8 mouse cellular contexts compared by ENCODE assay signal in genomic region chr6:108659726-108660205, GRCm38 (mm10). TPM values are rescaled to one million over a fixed set of nuclear protein-coding genes. Genes with fewer than 3 reads are reported as not detected.
A peak's percentile ranks its signal among the peaks of the same experiment; 100 is the strongest.
DNase-seq lines count a peak whose midpoint lies in the region; ATAC-seq and TF ChIP-seq lines count a peak whose summit lies in the region.

No protein-coding gene starts in this region.

- no peaks in the 10 kb centered on the region for H3K9me3 ChIP-seq in hindbrain, embryonic 15.5 days
- no peaks in the 10 kb centered on the region for H3K9me3 ChIP-seq in midbrain, embryonic 10.5 days (replicated peaks)

- 0 out of 2 replicates have a peak, but pooled peaks cover 3% of the 10 kb centered on the region for H3K27me3 ChIP-seq in hindbrain, embryonic 15.5 days
- H3K27me3 ChIP-seq in midbrain, embryonic 10.5 days (ENCODE audit: low read depth, poor library complexity, severe bottlenecking): peaks cover 69% of the 10 kb centered on the region
- H3K27me3 ChIP-seq in small intestine, adult 2 months (ENCODE audit: control insufficient read depth, insufficient read depth, low read length): no peaks in the 10 kb centered on the region

- H3K9ac ChIP-seq in hindbrain, embryonic 15.5 days: peak overlapping the region; percentile 59

- ATAC-seq in hindbrain, embryonic 15.5 days (ENCODE audit: low FRiP score, low read depth): peak; percentile 83

- H3K4me1 ChIP-seq in cortical plate, adult 2 months (ENCODE audit: control insufficient read depth, insufficient read depth, low read length): peaks cover 3% of the 10 kb centered on the region; the same call in 1 of the 2 replicates
- peaks cover 30% of the 10 kb centered on the region for H3K4me1 ChIP-seq in hindbrain, embryonic 15.5 days (replicated peaks)
- peaks cover 36% of the 10 kb centered on the region for H3K4me1 ChIP-seq in midbrain, embryonic 10.5 days
- peaks cover 8% of the 10 kb centered on the region for H3K4me1 ChIP-seq in small intestine, adult 2 months (ENCODE audit: control insufficient read depth, insufficient read depth, insufficient read length, low read length)

- intact Hi-C loops in left cerebral cortex, postnatal 36 days (cut with DNase I): loop anchor here (1.0 to 5.0 kb wide), 6 partner anchors 49 to 233 kb away; no protein-coding TSS in a partner anchor

- under 1% methylated on average over 28 of the region's 35 CpGs for WGBS in hindbrain, embryonic 15.5 days
- 2% methylated on average over 12 of the region's 35 CpGs for WGBS in midbrain, embryonic 10.5 days
- 1% methylated on average over 18 of the region's 35 CpGs for WGBS in small intestine, adult 2 months

- no peak for TF ChIP-seq CTCF in cortical plate, adult 2 months (IDR thresholded peaks at IDR 0.05; ENCODE audit: extremely low read depth, insufficient read depth, low read length)
- TF ChIP-seq CTCF in small intestine, adult 2 months (IDR thresholded peaks at IDR 0.05; ENCODE audit: extremely low read depth, insufficient read length, insufficient replicate concordance, low read depth, low read length): no peak

- TF ChIP-seq POLR2A in cortical plate, adult 2 months (IDR thresholded peaks at IDR 0.05; ENCODE audit: extremely low read depth, insufficient read depth, low read length): no peak
- no peak; the same call in 1 of the 2 replicates for TF ChIP-seq POLR2A in small intestine, adult 2 months (IDR thresholded peaks at IDR 0.05; ENCODE audit: low read depth, low read length)

- H3K36me3 ChIP-seq in hindbrain, embryonic 15.5 days: no peaks in the 10 kb centered on the region
- H3K36me3 ChIP-seq in midbrain, embryonic 10.5 days: peaks cover 4% of the 10 kb centered on the region; the same call in 1 of the 2 replicates
- H3K36me3 ChIP-seq in small intestine, adult 2 months (ENCODE audit: control insufficient read depth, insufficient read depth, low read length): peaks cover 18% of the 10 kb centered on the region

- H3K4me2 ChIP-seq in hindbrain, embryonic 15.5 days: peak overlapping the region; percentile 98

- H3K27ac ChIP-seq in cortical plate, adult 2 months (ENCODE audit: insufficient read depth, low read length): peak overlapping the region; percentile 90; the same call in 1 of the 2 replicates
- peak overlapping the region; percentile 93 for H3K27ac ChIP-seq in hindbrain, embryonic 15.5 days (replicated peaks)
- peak overlapping the region; percentile 91 for H3K27ac ChIP-seq in midbrain, embryonic 10.5 days (replicated peaks)
- H3K27ac ChIP-seq in small intestine, adult 2 months (ENCODE audit: insufficient read depth, low read depth, low read length): peak overlapping the region; percentile 99

- H3K4me3 ChIP-seq in cortical plate, adult 2 months (ENCODE audit: insufficient read depth, low read length): peak overlapping the region; percentile 91
- H3K4me3 ChIP-seq in hindbrain, embryonic 15.5 days: peak overlapping the region; percentile 50
- H3K4me3 ChIP-seq in midbrain, embryonic 10.5 days: peak overlapping the region; percentile 70
- peak overlapping the region; percentile 73 for H3K4me3 ChIP-seq in small intestine, adult 2 months (ENCODE audit: low read depth, low read length)

- DNase-seq in adrenal gland, postnatal 25 days: peak; percentile 94
- DNase-seq in gastrocnemius, adult 8-10 months (ENCODE audit: low spot score in 2 of 2): peak; percentile 88 to 93
- peak; percentile 90 to 91 for DNase-seq in left cerebral cortex, postnatal 36 days (ENCODE audit: low spot score in 2 of 2)
- DNase-seq in midbrain, embryonic 10.5 days (ENCODE audit: low spot score): peak; percentile 76
- DNase-seq in natural killer cell, adult 2 months (ENCODE audit: low spot score in 2 of 2): no peak

RNA-seq across cellular contexts. Expression of gene Bhlhe40, which starts 0.7 kb away (rescaled TPM):
- total RNA-seq in adrenal gland, postnatal 25 days (2021): 191 and 201 TPM in 2 replicates
- polyA plus RNA-seq in cortical plate, adult 2 months (2012; rRNA removed): 52.8 and 56.4 TPM in 2 replicates
- 100 to 1,000 TPM in 3 of 4 experiments, 10 to 100 TPM in 1; 89.5 to 168 (median 130) TPM for total RNA-seq in gastrocnemius, adult 8-10 months (2022)
- 6.1 and 6.5 TPM in 2 replicates for polyA plus RNA-seq in hindbrain, embryonic 15.5 days (2015; fragmentation: Nextera tagmentation; extraction: Ambion mirVana)
- total RNA-seq in left cerebral cortex, postnatal 36 days (2021): 100 to 1,000 TPM in 1 of 2 experiments, 10 to 100 TPM in 1; 94.0 to 104 TPM
- 1.8 and 1.9 TPM in 2 replicates for polyA plus RNA-seq in midbrain, embryonic 10.5 days (2016; fragmentation: Nextera tagmentation; extraction: Ambion mirVana)
- 10.7 and 22.2 TPM in 2 replicates for polyA plus RNA-seq in small intestine, adult 2 months (2012; rRNA removed)

Comparison
In these comparisons a context has a peak if more than half of its experiments do, and no peak if none do; other contexts are left out.
1. DNase-seq: peak in adrenal gland, postnatal 25 days (single experiment), gastrocnemius, adult 8-10 months (2 of 2), left cerebral cortex, postnatal 36 days (2 of 2) and midbrain, embryonic 10.5 days (single experiment); none in natural killer cell, adult 2 months (0 of 2).
2. Peak in every context shown above with its lines, with median percentiles within 50 percentile points of each other: H3K27ac ChIP-seq and H3K4me3 ChIP-seq.